Mouse (Mus musculus): ENCODE results near the gene Olfr161. TPM values are rescaled to one million over a fixed set of nuclear protein-coding genes. Genes with fewer than 3 reads are reported as not detected.
"Not testable (repeated sequence)": the region's sequence is repeated elsewhere in the genome, so short reads cannot be mapped to it uniquely, and the experiment has no call there.

Olfr161 gene
- not detected in 2 replicates for total RNA-seq (2015; ENCODE audit: low replicate concordance)
- total RNA-seq (2017; ENCODE audit: low replicate concordance): 0.42 TPM in 1 of 2 replicates, not detected in the other

DNA sequence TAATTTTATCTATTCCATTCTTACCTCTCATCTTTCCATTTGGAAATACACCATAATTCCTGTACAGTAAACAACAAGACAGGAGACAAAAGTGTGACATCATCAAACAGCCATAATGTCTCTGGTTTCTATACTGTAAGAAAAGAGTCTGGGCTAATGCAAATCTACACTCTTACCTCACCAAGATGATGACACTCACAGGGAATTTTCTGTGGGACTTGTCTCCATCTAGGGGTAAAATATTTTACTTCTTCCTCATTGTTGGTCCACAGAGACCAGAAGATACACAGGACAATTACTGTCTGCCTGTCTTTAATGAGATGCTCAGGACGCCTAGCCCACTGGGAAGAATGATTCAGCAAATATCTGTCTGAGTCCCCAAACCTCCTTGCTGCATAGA lies at the start of gene Olfr161:
Gene Olfr161 (plus strand): TSS at position 352 of the 400 bp plus-strand sequence.
- ATAC-seq (replicated peaks; ENCODE audit: low FRiP score, poor library complexity, severe bottlenecking): no peak

GRCm38 (mm10) chr16:3563553-3563952 lies 27.3 kb upstream of the Olfr161 start:
- ATAC-seq (replicated peaks; ENCODE audit: low FRiP score, poor library complexity, severe bottlenecking): no peak

DNA sequence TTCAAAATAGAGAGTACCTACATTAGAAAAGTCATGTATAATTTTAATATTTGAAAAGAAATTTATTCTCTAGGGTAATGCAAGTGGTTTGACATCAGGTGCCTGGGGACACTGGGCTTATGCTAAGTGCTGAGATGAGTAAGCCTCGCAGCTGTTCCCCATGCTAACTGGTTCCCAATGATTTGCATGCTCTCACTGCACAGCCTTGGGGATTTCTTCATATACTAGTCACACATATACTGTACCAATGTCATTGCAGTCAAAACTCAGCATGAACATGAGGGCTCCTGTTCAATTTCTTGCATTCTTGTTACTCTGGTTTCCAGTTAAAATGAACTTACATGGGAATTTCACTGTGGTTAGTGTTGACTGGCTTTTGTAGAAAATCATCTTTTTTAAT lies 13.2 kb upstream of the Olfr161 start:
- not testable (repeated sequence) for ATAC-seq (replicated peaks; ENCODE audit: low FRiP score, poor library complexity, severe bottlenecking)

- ATAC-seq (replicated peaks; ENCODE audit: low FRiP score, poor library complexity, severe bottlenecking): not testable (repeated sequence)
Measured at GRCm38 (mm10) chr16:3578227-3578848, 12.5 kb upstream of the Olfr161 start.

DNA sequence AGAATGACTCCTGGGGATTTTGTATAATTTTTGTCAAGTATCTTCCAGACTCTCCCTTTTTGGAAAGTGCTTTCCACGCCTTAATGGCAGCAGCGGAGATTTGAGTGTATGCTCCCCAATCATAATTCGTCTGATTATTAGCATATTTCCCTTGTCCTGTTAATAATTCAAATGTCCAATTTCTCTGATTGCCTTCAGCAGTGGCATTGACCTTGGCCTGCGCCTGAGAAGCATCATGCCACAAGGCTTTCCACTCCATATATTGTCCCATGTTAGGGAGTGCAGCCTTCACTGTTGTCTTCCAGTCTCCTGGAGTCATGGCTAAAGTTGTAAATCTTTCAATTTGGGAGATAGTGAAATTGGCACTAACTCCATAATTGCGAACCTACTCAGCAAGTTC lies 40.5 kb downstream of the Olfr161 start:
- not testable (repeated sequence) for ATAC-seq (replicated peaks; ENCODE audit: low FRiP score, poor library complexity, severe bottlenecking)

GRCm38 (mm10) chr16:3632572-3633361 lies 41.9 kb downstream of the Olfr161 start:
- ATAC-seq (replicated peaks; ENCODE audit: low FRiP score, poor library complexity, severe bottlenecking): not testable (repeated sequence)

Other genes with a start within 250 kb of the Olfr161 start
- 1.9 and 4.2 TPM in 2 replicates for gene Mefv, start 127.1 kb downstream of the Olfr161 start, total RNA-seq (2015; ENCODE audit: low replicate concordance)
- gene Mefv, start 127.1 kb downstream of the Olfr161 start, total RNA-seq (2017; ENCODE audit: low replicate concordance): 8.4 and 12.0 TPM in 2 replicates
- gene Zfp263, start 153.1 kb downstream of the Olfr161 start, total RNA-seq (2015; ENCODE audit: low replicate concordance): 5.4 and 7.5 TPM in 2 replicates
- gene Zfp263, start 153.1 kb downstream of the Olfr161 start, total RNA-seq (2017; ENCODE audit: low replicate concordance): 5.6 and 6.5 TPM in 2 replicates
- not detected in 2 replicates for gene Olfr15, start 239.8 kb downstream of the Olfr161 start, total RNA-seq (2015; ENCODE audit: low replicate concordance)
- gene Olfr15, start 239.8 kb downstream of the Olfr161 start, total RNA-seq (2017; ENCODE audit: low replicate concordance): 0.43 TPM in 1 of 2 replicates, not detected in the other

Measured in erythroblast, adult 5-6 weeks (primary cell).